Mouse (Mus musculus): ENCODE results near the gene Gm47955. TPM values are rescaled to one million over a fixed set of nuclear protein-coding genes. Genes with fewer than 3 reads are reported as not detected.

The Gm47955 gene
- polyA plus RNA-seq, 1 experiment from 2014 or later: not detected

DNA sequence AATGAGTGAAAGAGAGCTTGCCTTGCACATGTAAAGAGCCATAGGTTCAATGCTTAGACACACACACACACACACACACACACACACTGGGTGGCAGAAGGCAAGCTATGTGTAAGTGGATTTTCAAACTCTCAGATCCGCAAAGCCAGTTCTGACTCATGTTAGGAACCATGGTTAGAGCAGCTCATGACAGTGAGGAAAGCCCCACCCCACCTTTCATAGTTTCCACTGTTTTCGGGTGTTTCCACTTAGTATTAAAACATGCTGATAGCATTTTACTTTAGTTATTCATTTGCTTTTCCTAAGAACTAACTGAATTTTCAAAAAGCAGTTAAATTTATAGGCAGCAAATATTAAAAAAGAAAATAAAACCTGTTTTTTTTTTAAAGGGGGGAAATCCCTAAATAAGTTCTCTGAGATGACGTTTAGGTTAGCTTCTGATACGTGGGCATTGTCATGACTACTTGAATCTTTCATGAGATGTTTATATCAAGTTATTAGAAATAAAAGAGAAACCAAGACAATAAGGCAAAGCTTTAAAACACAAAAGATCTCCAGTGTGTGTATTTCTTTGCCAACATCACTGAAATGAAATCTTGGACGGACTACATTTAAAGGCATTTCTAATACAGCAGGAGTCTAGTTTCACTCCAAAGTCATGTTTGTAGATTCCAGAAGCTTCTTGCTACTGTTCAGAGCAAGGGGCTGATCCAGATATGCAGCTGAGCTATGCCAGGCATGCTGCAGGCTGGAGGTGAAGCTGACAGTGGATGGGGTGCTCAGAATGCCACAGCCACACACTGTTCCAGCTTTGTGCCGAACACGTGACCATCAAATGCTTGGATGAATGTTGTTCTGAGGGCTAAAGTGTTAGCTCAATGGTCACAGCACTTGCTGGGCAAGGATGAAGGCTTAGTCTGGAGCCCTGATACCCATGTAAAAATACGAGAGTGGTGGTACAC is 46.4 kb downstream of the Gm47955 start:
- Histone ChIP-seq H3K36me3 (ENCODE audit: control insufficient read depth, insufficient read depth, low read length) (no peaks in the 10 kb centered on the region), H3K27ac (ENCODE audit: low read depth, low read length) (no peak overlapping the region), H3K4me3 (ENCODE audit: low read depth, low read length) (no peak overlapping the region), H3K4me2 (no peak overlapping the region), H3K4me1 (replicated peaks; ENCODE audit: control insufficient read depth, insufficient read depth, low read length) (no peaks in the 10 kb centered on the region), H3K27me3 (replicated peaks; ENCODE audit: control insufficient read depth, insufficient read depth, low read length) (no peaks in the 10 kb centered on the region), H3K9me3 (ENCODE audit: control insufficient read depth, low read length) (no peaks in the 10 kb centered on the region), H3K9ac (ENCODE audit: low read depth, low read length) (no peak overlapping the region)
- DNase-seq (ENCODE audit: low spot score) (no peak), ATAC-seq (replicated peaks; ENCODE audit: low FRiP score) (no peak)
- 74% methylated on average over 8 of the region's 8 CpGs for WGBS

- no peak for ATAC-seq (replicated peaks; ENCODE audit: low FRiP score)
- H3K36me3 ChIP-seq (ENCODE audit: control insufficient read depth, insufficient read depth, low read length): no peaks in the 10 kb centered on the region
- no peak overlapping the region for H3K27ac ChIP-seq (ENCODE audit: low read depth, low read length)
- no peaks in the 10 kb centered on the region for H3K27me3 ChIP-seq (replicated peaks; ENCODE audit: control insufficient read depth, insufficient read depth, low read length)
- no peak overlapping the region for H3K4me2 ChIP-seq
- no peak overlapping the region for H3K9ac ChIP-seq (ENCODE audit: low read depth, low read length)
- DNase-seq (ENCODE audit: low spot score): no peak
- H3K4me3 ChIP-seq (ENCODE audit: low read depth, low read length): no peak overlapping the region
- 64% methylated on average over 6 of the region's 6 CpGs for WGBS
- H3K4me1 ChIP-seq (replicated peaks; ENCODE audit: control insufficient read depth, insufficient read depth, low read length): no peaks in the 10 kb centered on the region
- no peaks in the 10 kb centered on the region for H3K9me3 ChIP-seq (ENCODE audit: control insufficient read depth, low read length)
Measured at GRCm38 (mm10) chr1:83007471-83007870, 47.4 kb downstream of the Gm47955 start.

Other genes starting within 250 kb of the Gm47955 start
- 273 and 281 TPM in 2 replicates for gene Mff, start 235.4 kb upstream of the Gm47955 start, polyA plus RNA-seq (2014; fragmentation: Nextera tagmentation; extraction: Ambion mirVana)
- 0.12 TPM in 1 of 2 replicates, not detected in the other for gene Tm4sf20, start 191.8 kb upstream of the Gm47955 start, polyA plus RNA-seq (2014; fragmentation: Nextera tagmentation; extraction: Ambion mirVana)
- not detected in 2 replicates for gene Gm47791, start 189.0 kb upstream of the Gm47955 start, polyA plus RNA-seq (2014; fragmentation: Nextera tagmentation; extraction: Ambion mirVana)
- gene Agfg1, start 120.8 kb upstream of the Gm47955 start, polyA plus RNA-seq (2014; fragmentation: Nextera tagmentation; extraction: Ambion mirVana): 47.6 and 58.7 TPM in 2 replicates
- gene A030005L19Rik, start 47.0 kb upstream of the Gm47955 start, polyA plus RNA-seq (2014; fragmentation: Nextera tagmentation; extraction: Ambion mirVana): not detected in 2 replicates
- gene A030014E15Rik, start 35.4 kb upstream of the Gm47955 start, polyA plus RNA-seq (2014; fragmentation: Nextera tagmentation; extraction: Ambion mirVana): not detected in 2 replicates
- not detected in 2 replicates for gene Gm6217, start 28.9 kb upstream of the Gm47955 start, polyA plus RNA-seq (2014; fragmentation: Nextera tagmentation; extraction: Ambion mirVana)
- not detected in 2 replicates for gene A030003K21Rik, start 16.9 kb upstream of the Gm47955 start, polyA plus RNA-seq (2014; fragmentation: Nextera tagmentation; extraction: Ambion mirVana)
- not detected in 2 replicates for gene Gm7544, start 4.3 kb upstream of the Gm47955 start, polyA plus RNA-seq (2014; fragmentation: Nextera tagmentation; extraction: Ambion mirVana)
- not detected in 2 replicates for gene Gm47959, start 40.3 kb downstream of the Gm47955 start, polyA plus RNA-seq (2014; fragmentation: Nextera tagmentation; extraction: Ambion mirVana)
- gene Slc19a3, start 78.2 kb downstream of the Gm47955 start, polyA plus RNA-seq (2014; fragmentation: Nextera tagmentation; extraction: Ambion mirVana): 0.18 and 0.21 TPM in 2 replicates
- gene Krtap28-10, start 82.2 kb downstream of the Gm47955 start, polyA plus RNA-seq (2014; fragmentation: Nextera tagmentation; extraction: Ambion mirVana): not detected in 2 replicates
- gene Gm47969, start 84.6 kb downstream of the Gm47955 start, polyA plus RNA-seq (2014; fragmentation: Nextera tagmentation; extraction: Ambion mirVana): not detected in 2 replicates
- not detected in 2 replicates for gene A030005K14Rik, start 99.1 kb downstream of the Gm47955 start, polyA plus RNA-seq (2014; fragmentation: Nextera tagmentation; extraction: Ambion mirVana)
- gene Krtap28-13, start 100.6 kb downstream of the Gm47955 start, polyA plus RNA-seq (2014; fragmentation: Nextera tagmentation; extraction: Ambion mirVana): not detected in 2 replicates
- 0.23 TPM in 1 of 2 replicates, not detected in the other for gene Ccl20, start 156.5 kb downstream of the Gm47955 start, polyA plus RNA-seq (2014; fragmentation: Nextera tagmentation; extraction: Ambion mirVana)
- not detected in 2 replicates for gene Daw1, start 199.5 kb downstream of the Gm47955 start, polyA plus RNA-seq (2014; fragmentation: Nextera tagmentation; extraction: Ambion mirVana)

Data from liver, embryonic 11.5 days (tissue).